Mouse (Mus musculus) myocyte (in vitro differentiated cells): ENCODE results near the gene Arfip2.

Experiments
- CEBPB ChIP-seq: IDR thresholded peaks from 2 replicates; pipeline ENCODE4 v1.6.1; 2011; ENCODE audit warnings: mild to moderate bottlenecking, moderate library complexity; ENCODE audit not compliant: poor library complexity, insufficient read depth, severe bottlenecking
- E2F4 ChIP-seq: IDR thresholded peaks from one replicate; pipeline ENCODE4 v1.6.1; 2011; ENCODE audit warnings: mild to moderate bottlenecking, control low read depth, moderate library complexity; ENCODE audit not compliant: insufficient read depth
- POLR2A ChIP-seq: IDR thresholded peaks from one replicate; pipeline ENCODE4 v1.6.1; 2011; ENCODE audit warnings: low read depth, mild to moderate bottlenecking, control low read depth, moderate library complexity; ENCODE audit not compliant: insufficient read length
- POLR2AphosphoS2 ChIP-seq: IDR thresholded peaks from one replicate; pipeline ENCODE4 v1.6.1; 2011; ENCODE audit warnings: low read depth, control low read depth; ENCODE audit not compliant: insufficient read length
- TCF12 ChIP-seq: IDR thresholded peaks from one replicate; pipeline ENCODE4 v1.6.1; 2011; ENCODE audit warnings: mild to moderate bottlenecking, control low read depth; ENCODE audit not compliant: poor library complexity, insufficient read depth, severe bottlenecking
- USF1 ChIP-seq: IDR thresholded peaks from one replicate; pipeline ENCODE4 v1.6.1; 2011; ENCODE audit warnings: low read depth, mild to moderate bottlenecking, control low read depth, moderate library complexity

GRCm38 (mm10) chr7:105634272-105634920 lies 5.8 kb downstream of the Arfip2 start:
- TF ChIP-seq POLR2A = no peak
- no peak for TF ChIP-seq E2F4
- TF ChIP-seq POLR2AphosphoS2 = no peak
- no peak for TF ChIP-seq USF1
- no peak for TF ChIP-seq TCF12
- no peak for TF ChIP-seq CEBPB
